Mouse (Mus musculus) spleen, adult 2 months (tissue): ENCODE measurements around the gene Klf12.

Source experiments
- CTCF ChIP-seq: fragments of 200-500 bp; IDR thresholded peaks from 2 replicates; pipeline ENCODE4 v1.5.1; 2011; ENCODE audit warnings: mild to moderate bottlenecking, inconsistent platforms; ENCODE audit not compliant: insufficient read depth, insufficient read length, insufficient replicate concordance; ENCODE audit errors: extremely low read depth
- POLR2A ChIP-seq: fragments of 200-500 bp; IDR thresholded peaks from 2 replicates; pipeline ENCODE4 v1.6.1; 2011; ENCODE audit warnings: low read depth, low read length, inconsistent platforms

GRCm38 (mm10) chr14:100105570-100105969 is 178.9 kb downstream of the Klf12 start:
- no peak for TF ChIP-seq POLR2A
- TF ChIP-seq CTCF = no peak
